Mouse (Mus musculus): ENCODE data around the gene Ttc30b. TPM values are rescaled to one million over a fixed set of nuclear protein-coding genes. Genes with fewer than 3 reads are reported as not detected.
"Not testable (repeated sequence)": the region's sequence is repeated elsewhere in the genome, so short reads cannot be mapped to it uniquely, and the experiment has no call there.

Ttc30b gene
- total and polyA plus RNA-seq, 3 experiments = 11.1 to 17.5 (median 13.2) TPM

DNA sequence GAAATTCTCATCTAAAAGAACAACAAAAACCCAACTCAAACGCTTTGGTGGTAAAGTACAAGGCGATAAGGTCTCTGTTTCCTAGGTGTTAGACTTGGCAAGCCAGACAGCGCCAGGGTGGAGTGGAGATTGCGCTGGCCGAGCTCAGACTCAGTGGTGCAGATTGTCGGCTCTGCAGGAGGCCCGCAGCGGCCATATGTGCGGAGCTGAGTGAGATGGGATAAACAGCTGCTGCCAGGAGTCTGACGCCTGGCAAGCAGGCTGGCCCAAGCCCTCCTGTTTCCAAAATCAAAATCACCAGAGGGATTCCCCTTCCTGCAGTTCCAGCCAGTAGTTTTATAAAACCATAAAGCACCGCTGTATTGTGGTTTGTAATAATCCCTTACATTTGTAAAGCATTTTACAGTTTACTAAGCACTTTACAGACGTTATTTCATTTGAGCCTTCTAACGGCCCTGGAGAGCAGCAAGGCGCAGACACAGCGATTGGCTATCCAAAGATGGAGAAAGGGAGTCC, 21.5 kb upstream of the Ttc30b start:
- intact Hi-C loops (cut with DNase I) = loop anchor here (5.0 kb wide), 1 partner anchor 33 kb away; no protein-coding TSS in a partner anchor
- Histone ChIP-seq H3K27me3 (ENCODE audit: control insufficient read depth, insufficient read depth, low read length) (no peaks in the 10 kb centered on the region), H3K27ac (peak overlapping the region; percentile 66), H3K4me3 (peak overlapping the region; percentile 0; the same call in 1 of the 2 replicates), H3K79me2 (replicated peaks; ENCODE audit: control insufficient read depth, insufficient read depth, low read length) (no peaks in the 10 kb centered on the region), H3K36me3 (ENCODE audit: control insufficient read depth, insufficient read depth, low read length) (no peaks in the 10 kb centered on the region), H3K9ac (ENCODE audit: low read depth, low read length) (peak overlapping the region; percentile 17; the same call in 1 of the 2 replicates), H3K4me1 (ENCODE audit: control insufficient read depth, insufficient read depth, low read length) (peaks cover 9% of the 10 kb centered on the region)
- DNase-seq = peak; percentile 31 to 42
- WGBS = 22% methylated on average over 15 of the region's 15 CpGs
- TF ChIP-seq POLR2A (IDR thresholded peaks at IDR 0.05; ENCODE audit: insufficient read depth, low read depth, low read length) (no peak), CTCF (IDR thresholded peaks at IDR 0.05) (no peak), EP300 (IDR thresholded peaks at IDR 0.05; ENCODE audit: insufficient read depth, low read depth, low read length) (no peak)

DNA sequence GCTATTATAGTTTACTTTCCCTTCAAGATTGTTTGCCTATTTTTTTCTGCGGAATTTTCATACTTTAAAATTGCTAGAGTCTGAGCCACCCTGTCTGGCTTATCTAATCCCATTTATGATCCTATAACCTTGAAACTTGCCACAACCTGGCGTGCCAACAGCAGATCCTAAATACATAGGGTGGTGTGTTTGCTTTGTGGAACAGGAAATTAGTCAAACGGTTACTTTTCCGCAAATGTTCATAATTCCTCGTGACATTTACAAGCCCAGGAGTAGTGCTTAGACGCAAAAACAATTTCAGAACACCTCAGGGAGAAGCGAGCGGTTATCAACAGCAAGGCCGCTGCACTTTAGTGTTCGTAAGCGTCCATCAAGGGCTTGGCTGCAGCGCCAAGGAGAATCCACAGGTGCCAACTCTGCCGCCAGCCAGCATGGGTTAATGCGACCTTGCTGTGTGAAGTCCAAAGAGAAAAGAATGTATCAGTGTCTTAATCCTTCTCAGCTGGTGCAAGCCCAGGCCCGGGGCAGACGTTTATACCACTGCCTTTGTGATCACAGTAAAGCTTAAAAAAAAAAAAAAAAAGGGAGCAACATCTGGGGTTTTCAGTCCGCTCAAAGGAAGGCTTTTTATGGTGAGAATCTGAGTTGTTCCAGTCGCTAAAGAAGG, 20.9 kb upstream of the Ttc30b start:
- Histone ChIP-seq H3K27ac (peak overlapping the region; percentile 66; the same call in 1 of the 2 replicates), H3K27me3 (ENCODE audit: control insufficient read depth, insufficient read depth, low read length) (no peaks in the 10 kb centered on the region), H3K4me1 (ENCODE audit: control insufficient read depth, insufficient read depth, low read length) (peaks cover 9% of the 10 kb centered on the region), H3K4me3 (no peak overlapping the region), H3K9ac (ENCODE audit: low read depth, low read length) (no peak overlapping the region), H3K79me2 (replicated peaks; ENCODE audit: control insufficient read depth, insufficient read depth, low read length) (no peaks in the 10 kb centered on the region), H3K36me3 (ENCODE audit: control insufficient read depth, insufficient read depth, low read length) (no peaks in the 10 kb centered on the region)
- TF ChIP-seq CTCF (IDR thresholded peaks at IDR 0.05) (no peak), POLR2A (IDR thresholded peaks at IDR 0.05; ENCODE audit: insufficient read depth, low read depth, low read length) (no peak), EP300 (IDR thresholded peaks at IDR 0.05; ENCODE audit: insufficient read depth, low read depth, low read length) (no peak)
- intact Hi-C loops (cut with DNase I) = no loop called here
- DNase-seq = peak; percentile 21 to 51
- 35% methylated on average over 18 of the region's 18 CpGs for whole genome bisulfite sequencing

DNA sequence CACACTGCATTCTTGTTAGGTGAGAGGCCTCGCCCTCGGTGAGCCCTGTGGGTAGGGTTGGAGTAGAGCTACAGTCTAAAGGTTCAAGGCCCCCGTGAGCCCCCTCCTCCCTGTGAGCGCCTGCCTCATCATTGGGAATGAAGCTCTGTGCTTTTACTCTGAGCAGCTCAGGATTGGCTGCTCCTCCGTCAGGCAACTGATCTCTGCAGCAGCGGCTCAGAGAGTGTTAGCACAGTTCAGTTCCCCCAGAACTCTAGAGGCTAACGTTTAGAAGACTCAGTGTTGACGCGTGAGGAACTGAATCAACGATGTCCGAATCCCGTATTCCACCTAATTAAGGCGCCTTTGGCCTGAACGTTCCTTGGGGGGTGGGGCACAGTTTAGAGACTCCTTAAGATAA, 17.3 kb upstream of the Ttc30b start:
- H3K27ac ChIP-seq = no peak overlapping the region
- no peaks in the 10 kb centered on the region for H3K79me2 ChIP-seq (replicated peaks; ENCODE audit: control insufficient read depth, insufficient read depth, low read length)
- DNase-seq = no peak
- H3K9ac ChIP-seq (ENCODE audit: low read depth, low read length) = no peak overlapping the region
- intact Hi-C loops (cut with DNase I) = loop anchor here (2.0 kb wide), 1 partner anchor 17 kb away; the partner anchor contains the start of gene Ttc30b
- no peaks in the 10 kb centered on the region for H3K27me3 ChIP-seq (ENCODE audit: control insufficient read depth, insufficient read depth, low read length)
- H3K4me1 ChIP-seq (ENCODE audit: control insufficient read depth, insufficient read depth, low read length) = peaks cover 7% of the 10 kb centered on the region
- no peak overlapping the region for H3K4me3 ChIP-seq
- no peaks in the 10 kb centered on the region for H3K36me3 ChIP-seq (ENCODE audit: control insufficient read depth, insufficient read depth, low read length)
- TF ChIP-seq EP300 (IDR thresholded peaks at IDR 0.05; ENCODE audit: insufficient read depth, low read depth, low read length) (no peak), CTCF (IDR thresholded peaks at IDR 0.05) (no peak), POLR2A (IDR thresholded peaks at IDR 0.05; ENCODE audit: insufficient read depth, low read depth, low read length) (no peak)
- WGBS = 54% methylated on average over 14 of the region's 14 CpGs

DNA sequence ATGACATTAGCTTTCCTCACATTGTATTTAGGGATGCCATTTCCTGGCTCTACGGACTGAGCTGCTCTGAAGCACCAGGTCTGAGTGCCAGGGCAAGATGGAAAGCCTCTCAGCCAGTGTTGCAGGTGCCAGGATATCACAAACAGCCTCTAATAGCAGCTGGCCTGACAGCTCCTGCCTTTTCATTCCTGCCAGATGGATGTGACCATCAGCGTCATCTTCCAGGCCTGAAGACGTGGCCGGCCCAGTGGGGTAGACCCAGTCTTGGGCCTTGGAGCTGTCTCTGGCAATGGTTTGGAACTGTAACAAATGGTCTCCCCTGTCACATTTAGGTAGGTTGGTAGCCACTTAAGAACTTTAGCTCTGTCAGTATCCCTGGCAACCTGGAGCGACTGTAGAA, 14.9 kb upstream of the Ttc30b start:
- H3K27me3 ChIP-seq (ENCODE audit: control insufficient read depth, insufficient read depth, low read length) = no peaks in the 10 kb centered on the region
- H3K36me3 ChIP-seq (ENCODE audit: control insufficient read depth, insufficient read depth, low read length) = no peaks in the 10 kb centered on the region
- TF ChIP-seq EP300 (IDR thresholded peaks at IDR 0.05; ENCODE audit: insufficient read depth, low read depth, low read length) (no peak), POLR2A (IDR thresholded peaks at IDR 0.05; ENCODE audit: insufficient read depth, low read depth, low read length) (no peak), CTCF (IDR thresholded peaks at IDR 0.05) (no peak)
- 71% methylated on average over 5 of the region's 5 CpGs for WGBS
- no peak overlapping the region for H3K4me3 ChIP-seq
- H3K4me1 ChIP-seq (ENCODE audit: control insufficient read depth, insufficient read depth, low read length) = no peaks in the 10 kb centered on the region
- intact Hi-C loops (cut with DNase I) = no loop called here
- no peak overlapping the region for H3K9ac ChIP-seq (ENCODE audit: low read depth, low read length)
- DNase-seq = no peak
- no peak overlapping the region for H3K27ac ChIP-seq
- H3K79me2 ChIP-seq (replicated peaks; ENCODE audit: control insufficient read depth, insufficient read depth, low read length) = no peaks in the 10 kb centered on the region

DNA sequence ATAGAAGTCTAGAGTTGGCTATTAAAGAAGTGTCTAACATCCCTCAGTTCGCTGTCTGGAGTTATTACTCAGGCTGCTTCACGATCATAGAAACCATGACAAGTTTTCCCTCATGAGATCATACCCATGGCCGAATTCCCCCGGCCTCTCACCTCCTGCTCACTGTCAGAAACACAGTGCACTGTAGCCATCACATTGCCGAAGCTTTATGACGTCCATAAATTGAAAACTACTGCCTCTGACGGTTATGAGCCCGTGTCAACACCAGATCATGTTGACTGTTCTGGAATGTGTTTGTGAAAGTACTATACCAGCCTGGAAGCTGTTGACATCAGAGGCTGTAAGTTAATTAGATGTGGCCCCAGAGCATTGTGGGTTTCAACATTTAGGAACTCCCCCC, 12.3 kb upstream of the Ttc30b start:
- H3K36me3 ChIP-seq (ENCODE audit: control insufficient read depth, insufficient read depth, low read length) = no peaks in the 10 kb centered on the region
- 72% methylated on average over 8 of the region's 8 CpGs for WGBS
- H3K27me3 ChIP-seq (ENCODE audit: control insufficient read depth, insufficient read depth, low read length) = no peaks in the 10 kb centered on the region
- H3K27ac ChIP-seq = no peak overlapping the region
- no peak overlapping the region for H3K4me3 ChIP-seq
- H3K79me2 ChIP-seq (replicated peaks; ENCODE audit: control insufficient read depth, insufficient read depth, low read length) = no peaks in the 10 kb centered on the region
- intact Hi-C loops (cut with DNase I) = no loop called here
- TF ChIP-seq POLR2A (IDR thresholded peaks at IDR 0.05; ENCODE audit: insufficient read depth, low read depth, low read length) = no peak
- no peak for TF ChIP-seq EP300 (IDR thresholded peaks at IDR 0.05; ENCODE audit: insufficient read depth, low read depth, low read length)
- TF ChIP-seq CTCF (IDR thresholded peaks at IDR 0.05) = no peak
- H3K4me1 ChIP-seq (ENCODE audit: control insufficient read depth, insufficient read depth, low read length) = no peaks in the 10 kb centered on the region
- no peak overlapping the region for H3K9ac ChIP-seq (ENCODE audit: low read depth, low read length)
- no peak for DNase-seq

DNA sequence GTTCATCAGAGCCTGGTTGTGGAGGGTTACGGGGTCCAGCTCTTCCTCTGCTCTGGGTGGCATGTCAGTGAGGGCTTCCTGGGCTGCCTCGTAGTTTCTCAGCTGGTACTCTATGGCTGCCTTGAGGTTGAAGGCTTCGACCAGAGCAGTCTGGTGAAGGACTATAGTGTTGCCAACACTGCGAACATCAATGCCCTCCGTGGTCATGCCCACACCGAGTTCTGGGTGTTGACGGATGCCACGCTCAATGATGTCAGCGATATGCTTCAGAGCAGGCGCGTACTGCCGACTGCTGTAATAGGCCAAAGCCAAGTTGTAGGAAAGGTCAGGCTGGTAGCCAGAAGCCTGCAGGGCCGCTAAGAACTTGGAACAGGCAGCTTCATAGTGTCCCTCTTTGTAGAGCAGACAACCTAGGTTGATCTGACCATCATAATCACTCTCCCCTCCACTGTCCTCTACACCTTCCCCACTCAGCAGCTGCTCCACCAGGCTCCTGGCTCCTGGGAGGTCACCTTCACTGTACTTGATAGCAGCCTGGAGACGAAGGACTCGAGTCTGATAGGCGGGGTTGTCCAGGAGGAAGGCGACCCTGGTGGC, 767 bp downstream of the Ttc30b start:
- WGBS = 48% methylated on average over 16 of the region's 17 CpGs
- H3K4me1 ChIP-seq (ENCODE audit: control insufficient read depth, insufficient read depth, low read length); H3K36me3 ChIP-seq (ENCODE audit: control insufficient read depth, insufficient read depth, low read length); H3K27me3 ChIP-seq (ENCODE audit: control insufficient read depth, insufficient read depth, low read length); H3K79me2 ChIP-seq (replicated peaks; ENCODE audit: control insufficient read depth, insufficient read depth, low read length): not testable (repeated sequence)
- Histone ChIP-seq H3K27ac (peak overlapping the region; percentile 91), H3K4me3 (peak overlapping the region; percentile 74), H3K9ac (ENCODE audit: low read depth, low read length) (peak overlapping the region; percentile 65)
- DNase-seq = peak in 1 of 2 experiments; percentile 55
- intact Hi-C loops (cut with DNase I) = loop anchor here (1.0 to 2.0 kb wide), 2 partner anchors 19 to 45 kb away; no protein-coding TSS in a partner anchor

DNA sequence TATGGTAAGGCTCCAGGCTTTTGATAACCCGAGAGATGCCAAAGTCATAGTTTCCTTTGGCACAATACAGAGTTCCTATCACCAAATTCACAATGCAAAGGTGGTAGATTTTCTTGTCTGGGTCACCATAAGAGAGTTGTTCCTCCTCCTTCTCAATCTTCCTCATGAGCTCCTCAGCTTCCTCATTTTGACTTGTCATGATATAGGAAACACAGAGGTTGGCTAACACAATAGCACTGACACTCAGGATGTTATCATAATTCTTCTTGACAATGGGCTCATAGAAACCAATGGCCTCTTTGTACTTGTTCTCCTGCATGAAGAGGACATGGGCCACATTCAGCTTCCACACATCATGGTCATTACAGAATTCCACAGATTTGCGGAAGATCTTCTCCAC, 1.7 kb downstream of the Ttc30b start:
- H3K4me1 ChIP-seq (ENCODE audit: control insufficient read depth, insufficient read depth, low read length); H3K9ac ChIP-seq (ENCODE audit: low read depth, low read length); H3K27ac ChIP-seq; H3K27me3 ChIP-seq (ENCODE audit: control insufficient read depth, insufficient read depth, low read length); H3K79me2 ChIP-seq (replicated peaks; ENCODE audit: control insufficient read depth, insufficient read depth, low read length); H3K36me3 ChIP-seq (ENCODE audit: control insufficient read depth, insufficient read depth, low read length); intact Hi-C loops (cut with DNase I); H3K4me3 ChIP-seq; DNase-seq: not testable (repeated sequence)
- 81% methylated on average over 2 of the region's 2 CpGs for WGBS
